Comparison of ENCODE assay signal across 19 mouse cellular contexts in genomic region chr16:96034473-96034872, GRCm38 (mm10). TPM values are rescaled to one million over a fixed set of nuclear protein-coding genes. Genes with fewer than 3 reads are reported as not detected.
DNase-seq lines count a peak whose midpoint lies in the region; ATAC-seq and TF ChIP-seq lines count a peak whose summit lies in the region.
"Had no signal": no experiment of that assay in that cellular context is flagged by ENCODE, and none has a peak within 500 bp of the region (broad histone marks: within the 10 kb centered on the region; RNA-seq: fewer than 3 reads in every experiment).

No protein-coding gene starts in this region.

- no peak overlapping the region for H3K4me3 ChIP-seq in layer of hippocampus, adult 2 months
- no peak overlapping the region for H3K4me3 ChIP-seq in limb, embryonic 11.5 days (ENCODE audit: low read depth, low read length)
- H3K4me3 ChIP-seq in forebrain, embryonic 14.5 days (ENCODE audit: low read depth, low read length) = no peak overlapping the region
- H3K4me3 ChIP-seq in midbrain, embryonic 14.5 days (replicated peaks; ENCODE audit: low read depth, low read length) = no peak overlapping the region
- H3K4me3 ChIP-seq: forebrain, embryonic 13.5 days; heart, adult 2 months; lung, embryonic 15.5 days; neural tube, embryonic 13.5 days had no signal

- peak in 1 of 2 experiments; percentile 2 for DNase-seq in layer of hippocampus, adult 2 months (ENCODE audit: low spot score in 2 of 2)
- no peak for DNase-seq in layer of hippocampus, postnatal 10 days (ENCODE audit: low spot score in 2 of 2)
- DNase-seq in NIH3T3 (ENCODE audit: low read depth) = peak; percentile 46
- DNase-seq in adrenal gland, postnatal 36 days = peak; percentile 23 to 28
- DNase-seq in limb, embryonic 11.5 days (ENCODE audit: low spot score) = peak; percentile 27
- DNase-seq in forebrain, embryonic 14.5 days (ENCODE audit: low spot score) = no peak
- no peak for DNase-seq in midbrain, embryonic 14.5 days
- no peak for DNase-seq in ovary, adult 18-20 months (ENCODE audit: low spot score)
- DNase-seq: cerebellum, adult 9-10 months; heart, adult 2 months; heart, postnatal 10 days; kidney, adult 8-10 months; kidney, postnatal 36 days; retina, postnatal 1 day had no signal

- H3K4me2 ChIP-seq in limb, embryonic 11.5 days (ENCODE audit: low read depth, severe bottlenecking) = no peak overlapping the region
- H3K4me2 ChIP-seq in forebrain, embryonic 14.5 days (ENCODE audit: low read length) = no peak overlapping the region
- no peak overlapping the region for H3K4me2 ChIP-seq in midbrain, embryonic 14.5 days (ENCODE audit: low read length)
- H3K4me2 ChIP-seq: forebrain, embryonic 13.5 days; liver, embryonic 11.5 days; lung, embryonic 15.5 days; neural tube, embryonic 13.5 days had no signal

- 0 out of 2 replicates have a peak overlapping the region, but pooled peaks have one; percentile 23 for H3K27ac ChIP-seq in layer of hippocampus, adult 2 months
- 0 out of 2 replicates have a peak overlapping the region, but pooled peaks have one; percentile 8 for H3K27ac ChIP-seq in limb, embryonic 11.5 days (replicated peaks; ENCODE audit: low read depth, low read length)
- no peak overlapping the region for H3K27ac ChIP-seq in forebrain, embryonic 14.5 days (ENCODE audit: low read depth, low read length)
- no peak overlapping the region for H3K27ac ChIP-seq in midbrain, embryonic 14.5 days (replicated peaks; ENCODE audit: low read depth, low read length)
- H3K27ac ChIP-seq: forebrain, embryonic 13.5 days; heart, adult 2 months; hindbrain, postnatal 0 days; lung, embryonic 15.5 days; neural tube, embryonic 13.5 days had no signal

- no peaks in the 10 kb centered on the region for H3K4me1 ChIP-seq in limb, embryonic 11.5 days (ENCODE audit: control insufficient read depth, insufficient read depth, low read length)
- H3K4me1 ChIP-seq in forebrain, embryonic 14.5 days (ENCODE audit: control insufficient read depth, insufficient read depth, low read length) = no peaks in the 10 kb centered on the region
- no peaks in the 10 kb centered on the region for H3K4me1 ChIP-seq in midbrain, embryonic 14.5 days (ENCODE audit: control insufficient read depth, insufficient read depth, low read length)
- H3K4me1 ChIP-seq: forebrain, embryonic 13.5 days; lung, embryonic 15.5 days; neural tube, embryonic 13.5 days had no signal

- no peaks in the 10 kb centered on the region for H3K9me3 ChIP-seq in limb, embryonic 11.5 days (ENCODE audit: control insufficient read depth, low read length)
- no peaks in the 10 kb centered on the region for H3K9me3 ChIP-seq in forebrain, embryonic 14.5 days (replicated peaks; ENCODE audit: control insufficient read depth, low read length)
- H3K9me3 ChIP-seq in midbrain, embryonic 14.5 days (ENCODE audit: control insufficient read depth, low read length) = no peaks in the 10 kb centered on the region
- H3K9me3 ChIP-seq: forebrain, embryonic 13.5 days; lung, embryonic 15.5 days; neural tube, embryonic 13.5 days had no signal

- TF ChIP-seq CTCF in layer of hippocampus, adult 2 months (conservative IDR thresholded peaks at IDR 0.05) = no peak

- 0 out of 2 replicates have a peak, but pooled peaks have one; percentile 57 for ATAC-seq in limb, embryonic 11.5 days (ENCODE audit: insufficient number of reproducible peaks, low FRiP score, low TSS enrichment, low read depth)
- no peak for ATAC-seq in forebrain, embryonic 14.5 days
- ATAC-seq in midbrain, embryonic 14.5 days (ENCODE audit: low FRiP score, low TSS enrichment) = no peak
- ATAC-seq: forebrain, embryonic 13.5 days; hindbrain, postnatal 0 days had no signal

- no peaks in the 10 kb centered on the region for H3K27me3 ChIP-seq in limb, embryonic 11.5 days (ENCODE audit: control insufficient read depth, insufficient read depth, low read length)
- no peaks in the 10 kb centered on the region for H3K27me3 ChIP-seq in forebrain, embryonic 14.5 days (replicated peaks; ENCODE audit: control insufficient read depth, insufficient read depth, low read length)
- no peaks in the 10 kb centered on the region for H3K27me3 ChIP-seq in midbrain, embryonic 14.5 days (ENCODE audit: control insufficient read depth, insufficient read depth, low read length)
- H3K27me3 ChIP-seq: forebrain, embryonic 13.5 days; lung, embryonic 15.5 days; neural tube, embryonic 13.5 days had no signal

- no peak overlapping the region for H3K9ac ChIP-seq in limb, embryonic 11.5 days (ENCODE audit: low read length)
- H3K9ac ChIP-seq in forebrain, embryonic 14.5 days (ENCODE audit: low read length) = no peak overlapping the region
- no peak overlapping the region for H3K9ac ChIP-seq in midbrain, embryonic 14.5 days (replicated peaks; ENCODE audit: low read length)
- H3K9ac ChIP-seq: forebrain, embryonic 13.5 days; lung, embryonic 15.5 days; neural tube, embryonic 13.5 days had no signal

- H3K36me3 ChIP-seq in limb, embryonic 11.5 days (ENCODE audit: control insufficient read depth, insufficient read depth, low read length) = peaks cover 42% of the 10 kb centered on the region
- peaks cover 95% of the 10 kb centered on the region for H3K36me3 ChIP-seq in forebrain, embryonic 14.5 days (ENCODE audit: control insufficient read depth, insufficient read depth, low read length)
- H3K36me3 ChIP-seq in midbrain, embryonic 14.5 days (ENCODE audit: control insufficient read depth, insufficient read depth, low read length) = peaks cover 99% of the 10 kb centered on the region

- 68% methylated on average over 6 of the region's 6 CpGs for WGBS in limb, embryonic 11.5 days
- WGBS in forebrain, embryonic 14.5 days = 91% methylated on average over 6 of the region's 6 CpGs
- 94% methylated on average over 6 of the region's 6 CpGs for WGBS in midbrain, embryonic 14.5 days

RNA-seq across cellular contexts. Expression of gene Psmg1, which starts 43.7 kb away (rescaled TPM):
- total RNA-seq in layer of hippocampus, adult 2 months (2021) = 10 to 100 TPM; 13.7 to 15.6 TPM
- 10 to 100 TPM; 20.1 to 23.3 TPM for total RNA-seq in layer of hippocampus, postnatal 10 days (2021)
- total RNA-seq in adrenal gland, postnatal 36 days (2021) = 10 to 100 TPM; 30.0 to 38.4 TPM
- 125 and 137 TPM in 2 replicates for polyA plus RNA-seq in limb, embryonic 11.5 days (2014; fragmentation: Nextera tagmentation; extraction: Ambion mirVana)
- polyA plus RNA-seq in forebrain, embryonic 14.5 days (2014; fragmentation: Nextera tagmentation; extraction: Ambion mirVana) = 63.0 and 64.2 TPM in 2 replicates
- polyA plus RNA-seq in midbrain, embryonic 14.5 days (2014; fragmentation: Nextera tagmentation; extraction: Ambion mirVana) = 59.8 and 62.4 TPM in 2 replicates

RNA-seq across cellular contexts. Expression of gene Brwd1, which starts 47.9 kb away (rescaled TPM):
- total RNA-seq in layer of hippocampus, adult 2 months (2021) = 100 to 1,000 TPM; 141 to 150 TPM
- total RNA-seq in layer of hippocampus, postnatal 10 days (2021) = 100 to 1,000 TPM; 101 to 152 TPM
- 10 to 100 TPM; 67.7 to 76.0 TPM for total RNA-seq in adrenal gland, postnatal 36 days (2021)
- 153 and 157 TPM in 2 replicates for polyA plus RNA-seq in limb, embryonic 11.5 days (2014; fragmentation: Nextera tagmentation; extraction: Ambion mirVana)
- 270 and 272 TPM in 2 replicates for polyA plus RNA-seq in forebrain, embryonic 14.5 days (2014; fragmentation: Nextera tagmentation; extraction: Ambion mirVana)
- polyA plus RNA-seq in midbrain, embryonic 14.5 days (2014; fragmentation: Nextera tagmentation; extraction: Ambion mirVana) = 338 and 372 TPM in 2 replicates

Comparison
In these comparisons a context has a peak if more than half of its experiments do, and no peak if none do; other contexts are left out.
1. DNase-seq: peak in NIH3T3 (single experiment), adrenal gland, postnatal 36 days (2 of 2) and limb, embryonic 11.5 days (single experiment); none in layer of hippocampus, postnatal 10 days (0 of 2), forebrain, embryonic 14.5 days (single experiment), midbrain, embryonic 14.5 days (single experiment) and ovary, adult 18-20 months (single experiment).
2. H3K27ac ChIP-seq: peak in layer of hippocampus, adult 2 months (single experiment) and limb, embryonic 11.5 days (single experiment); none in forebrain, embryonic 14.5 days (single experiment) and midbrain, embryonic 14.5 days (single experiment).